Mouse (Mus musculus) right cerebral cortex, adult 18-20 months (tissue): ENCODE results near the gene Limch1.

Source experiments
- DNase-seq: peaks from one replicate; pipeline ENCODE4 v3.0.0; 2022; ENCODE audit warnings: mixed read lengths

Limch1 gene

DNA sequence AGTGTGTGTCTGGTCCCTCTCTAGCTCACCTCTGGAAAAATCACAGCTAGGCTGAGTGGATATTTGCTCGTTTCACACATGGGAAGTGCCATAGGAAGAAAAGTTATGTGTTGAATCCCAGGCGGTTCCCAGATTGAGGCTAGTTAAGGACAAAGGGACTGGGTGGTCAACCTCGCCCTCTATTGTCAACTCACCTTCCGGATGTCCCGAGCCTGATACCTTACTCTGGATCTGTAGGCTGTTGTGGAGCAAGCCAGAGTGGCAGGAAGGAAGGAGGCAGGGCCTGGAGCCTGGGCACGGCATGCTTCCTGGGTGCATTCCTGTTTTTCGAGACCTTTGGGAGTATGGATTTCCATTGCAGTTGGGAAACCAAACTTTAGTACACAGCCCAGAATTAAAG, 243.9 kb downstream of the Limch1 start:
- DNase-seq, result no peak

DNA sequence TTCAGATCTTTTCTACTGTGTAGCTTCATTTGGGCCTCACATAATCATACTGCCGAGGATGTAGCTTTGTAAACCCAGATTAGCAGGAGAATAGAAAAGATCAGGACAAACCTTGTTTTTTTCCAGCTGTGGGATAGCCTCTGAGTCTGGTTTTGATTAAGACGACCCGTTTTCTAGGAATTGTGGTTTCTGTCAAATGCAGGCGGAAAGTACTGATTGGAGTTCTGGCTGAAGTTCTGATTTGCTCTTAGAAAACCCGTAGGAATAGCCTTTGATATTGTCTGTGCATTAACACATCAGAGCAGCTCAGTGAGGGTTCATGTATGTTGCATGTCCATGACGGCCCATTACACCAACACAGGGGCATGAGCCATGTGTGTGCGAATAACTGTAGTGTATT, 246.8 kb downstream of the Limch1 start:
- no peak for DNase-seq

GRCm38 (mm10) chr5:66993076-66993475, 247.4 kb downstream of the Limch1 start:
- DNase-seq, result no peak

DNA sequence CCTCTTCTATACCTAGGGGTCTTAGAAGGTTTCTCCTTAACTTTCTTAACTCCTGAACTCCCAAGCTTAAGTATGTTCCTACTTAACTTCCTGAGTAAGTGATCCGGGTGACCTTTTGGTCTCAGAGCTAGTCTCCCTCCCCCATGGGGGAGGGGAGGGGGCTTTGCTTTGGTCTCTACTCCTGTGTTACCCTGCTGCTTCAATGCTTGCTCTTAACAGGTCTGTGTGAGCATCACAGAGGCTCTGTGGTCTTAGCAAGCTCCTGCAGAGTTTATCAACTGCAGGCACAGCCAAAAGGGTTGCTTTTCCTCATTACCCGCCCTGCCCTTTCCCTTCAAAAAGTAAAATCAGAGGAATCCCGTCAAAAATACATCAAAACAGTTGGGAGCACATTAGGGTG, 250.5 kb downstream of the Limch1 start:
- no peak for DNase-seq

GRCm38 (mm10) chr5:66996886-66997599, 251.4 kb downstream of the Limch1 start:
- peak; percentile 87 for DNase-seq

DNA sequence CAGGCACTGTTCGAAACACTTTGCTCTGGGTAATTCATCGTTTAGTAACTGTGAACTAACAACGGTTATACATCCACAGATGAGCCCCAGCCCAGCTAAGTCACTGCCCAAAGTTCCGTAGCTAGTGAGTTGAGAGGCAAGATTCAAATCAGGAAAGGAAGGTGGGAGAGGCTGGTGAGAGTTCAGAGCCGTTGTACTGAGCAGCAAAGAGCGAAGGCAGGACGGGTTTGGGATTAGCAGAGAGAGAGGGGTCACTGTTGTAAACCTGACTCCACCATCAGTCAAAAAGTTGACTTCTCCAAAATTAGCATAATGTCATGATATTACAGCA, 251.9 kb downstream of the Limch1 start:
- no peak for DNase-seq

- DNase-seq, result no peak
Observed at GRCm38 (mm10) chr5:66998341-66998740, 252.7 kb downstream of the Limch1 start.

DNA sequence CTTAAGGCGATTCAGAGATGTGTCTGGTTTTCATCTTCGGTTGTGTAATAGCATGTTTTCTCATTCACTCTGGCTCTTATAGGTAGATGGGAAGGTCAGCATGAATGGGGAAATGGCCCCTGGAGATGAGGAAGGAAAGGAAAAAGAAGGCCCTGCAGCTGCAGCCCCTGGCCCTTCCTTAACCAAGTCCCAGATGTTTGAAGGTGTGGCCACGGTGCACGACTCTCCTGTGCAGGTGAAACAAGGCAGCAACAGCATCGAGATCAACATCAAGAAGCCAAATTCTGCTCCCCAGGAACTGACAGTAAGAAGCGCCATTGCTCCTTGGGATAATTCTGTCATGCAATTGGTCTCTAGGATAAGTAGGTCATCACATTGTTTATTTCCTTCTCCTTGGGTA, 256.7 kb downstream of the Limch1 start:
- DNase-seq, result no peak

GRCm38 (mm10) chr5:67004619-67005018, 259.0 kb downstream of the Limch1 start:
- no peak for DNase-seq

- DNase-seq, result no peak
Observed at GRCm38 (mm10) chr5:67011043-67011870, 265.6 kb downstream of the Limch1 start.

- DNase-seq, result no peak
Observed at GRCm38 (mm10) chr5:67011985-67012384, 266.4 kb downstream of the Limch1 start.

GRCm38 (mm10) chr5:67013926-67014325, 268.3 kb downstream of the Limch1 start:
- DNase-seq, result no peak

- DNase-seq, result peak; percentile 72
Observed at GRCm38 (mm10) chr5:67016450-67016849, 270.8 kb downstream of the Limch1 start.

DNA sequence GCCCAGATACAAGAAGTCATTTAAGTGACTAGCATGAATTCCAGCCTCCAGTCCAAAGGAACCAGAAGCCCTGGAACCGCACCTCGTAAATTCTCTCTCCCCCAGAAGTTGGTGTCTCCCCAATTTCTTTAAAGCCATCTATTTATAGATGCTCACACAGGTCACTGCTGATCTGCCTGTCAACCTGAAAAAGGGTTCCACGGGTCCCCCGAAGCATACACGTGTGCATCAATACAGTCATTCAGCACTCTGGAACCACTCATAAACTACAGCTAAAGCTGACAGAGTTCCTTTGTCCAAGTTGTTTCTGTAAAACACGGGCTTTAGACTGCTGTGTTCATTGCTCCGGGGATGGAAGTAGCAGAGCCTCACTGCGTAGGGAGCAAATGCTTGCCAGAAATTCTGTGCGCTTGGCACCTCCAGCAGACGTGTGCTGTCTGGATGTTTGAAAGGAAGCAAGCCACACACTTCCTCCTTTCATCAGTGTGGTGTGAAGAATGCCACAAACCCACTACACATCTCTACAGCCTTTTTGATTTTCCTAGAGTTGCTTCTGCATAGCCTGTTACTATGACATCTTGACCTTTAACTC, 278.9 kb downstream of the Limch1 start:
- DNase-seq, result no peak

DNA sequence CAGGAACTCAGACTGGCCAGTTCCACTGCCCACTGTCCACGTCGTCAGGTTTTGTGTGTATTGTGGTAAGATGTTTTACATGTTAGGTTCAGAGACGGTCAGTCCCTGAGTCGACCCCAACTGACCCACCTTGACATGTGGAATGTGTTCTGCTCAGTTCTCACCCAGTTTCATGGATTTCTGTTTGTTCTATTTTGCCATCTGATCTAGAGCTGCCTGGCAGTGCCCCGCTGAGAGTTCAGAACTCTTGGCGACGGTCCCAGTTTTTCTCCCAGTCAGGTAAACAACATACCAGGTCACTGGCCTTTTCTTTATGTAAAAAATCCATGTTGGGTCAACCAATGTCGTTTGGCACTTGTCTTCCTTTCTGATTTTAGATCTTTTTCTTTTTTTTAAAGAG, 279.5 kb downstream of the Limch1 start:
- DNase-seq, result no peak

GRCm38 (mm10) chr5:67025581-67025980, 280.0 kb downstream of the Limch1 start:
- DNase-seq, result no peak

GRCm38 (mm10) chr5:67028786-67029185, 283.2 kb downstream of the Limch1 start:
- no peak for DNase-seq

DNA sequence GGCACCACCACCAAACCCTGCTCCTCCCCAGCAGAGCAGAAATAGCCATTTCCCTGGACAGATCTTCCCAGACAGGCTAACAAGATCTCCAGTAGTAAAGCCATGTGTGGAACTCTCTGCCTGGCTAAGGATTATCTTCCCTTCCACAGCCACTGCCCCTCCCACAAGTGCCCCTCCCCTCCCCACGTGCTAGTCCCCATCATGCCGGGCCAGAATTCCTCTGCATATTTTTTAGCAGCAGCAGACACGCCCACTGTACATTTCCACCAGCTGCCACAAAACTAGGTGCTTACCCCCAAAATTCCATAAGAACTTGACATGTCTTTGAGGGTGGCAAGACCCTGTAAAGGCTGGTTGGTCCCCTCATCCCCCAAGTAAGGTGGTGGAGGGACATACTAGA, 284.3 kb downstream of the Limch1 start:
- DNase-seq, result no peak

DNA sequence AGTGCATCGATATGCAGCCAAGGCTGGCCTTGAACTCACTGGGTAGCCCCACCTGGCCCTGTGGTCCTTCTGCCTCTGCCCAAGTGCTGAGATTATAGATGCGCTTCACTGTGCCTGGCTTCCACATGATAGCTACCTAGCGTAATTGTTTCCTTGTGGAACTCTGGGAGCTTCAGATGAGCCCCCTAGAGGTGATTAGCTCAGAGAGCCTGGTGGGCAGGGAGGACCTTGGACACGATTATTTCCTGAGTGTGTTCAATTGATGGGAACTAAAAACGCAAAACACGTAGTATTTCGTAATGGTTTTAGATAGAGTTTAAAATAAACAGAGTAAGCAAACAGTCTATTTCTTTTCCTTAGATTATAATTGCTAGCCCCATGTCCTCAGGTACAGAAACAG, 287.0 kb downstream of the Limch1 start:
- no peak for DNase-seq

DNA sequence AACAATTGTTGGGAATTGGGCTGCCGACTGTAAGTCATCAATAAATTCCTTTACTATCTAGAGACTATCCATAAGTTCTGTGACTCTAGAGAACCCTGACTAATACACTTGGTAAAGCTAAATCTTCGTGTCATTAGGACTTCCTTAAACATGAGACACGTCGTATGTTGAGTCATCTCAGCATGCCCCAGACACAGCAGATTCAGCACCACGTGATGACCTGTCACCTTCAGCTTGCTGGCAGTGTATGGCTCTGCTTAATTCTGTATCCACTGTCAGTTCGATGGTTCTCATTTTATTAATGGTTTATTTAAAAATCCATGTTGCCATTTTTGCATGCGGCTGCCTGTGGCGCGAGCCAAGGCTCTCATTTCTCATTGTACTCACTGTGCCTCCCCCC, 298.3 kb downstream of the Limch1 start:
- no peak for DNase-seq

DNA sequence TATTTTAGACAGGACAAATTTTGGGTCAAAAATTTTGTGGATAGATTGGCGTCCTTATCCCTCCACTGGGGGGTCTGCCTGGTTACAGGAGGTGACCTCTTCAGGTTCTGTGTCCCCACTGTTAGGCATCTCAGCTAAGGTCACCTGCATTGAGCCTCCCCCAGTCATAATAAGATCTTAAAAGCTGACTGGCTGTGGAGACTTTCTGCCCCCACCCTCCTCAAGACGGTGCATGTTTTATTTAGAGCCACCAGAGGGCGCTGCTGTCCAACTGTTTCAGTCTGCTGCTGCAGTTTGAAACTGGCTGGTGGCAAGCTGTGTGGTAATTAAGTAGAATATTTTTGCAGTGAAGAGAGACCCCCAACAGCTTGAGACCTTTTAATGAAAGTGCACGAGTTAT, 302.4 kb downstream of the Limch1 start:
- peak; percentile 39 for DNase-seq

DNA sequence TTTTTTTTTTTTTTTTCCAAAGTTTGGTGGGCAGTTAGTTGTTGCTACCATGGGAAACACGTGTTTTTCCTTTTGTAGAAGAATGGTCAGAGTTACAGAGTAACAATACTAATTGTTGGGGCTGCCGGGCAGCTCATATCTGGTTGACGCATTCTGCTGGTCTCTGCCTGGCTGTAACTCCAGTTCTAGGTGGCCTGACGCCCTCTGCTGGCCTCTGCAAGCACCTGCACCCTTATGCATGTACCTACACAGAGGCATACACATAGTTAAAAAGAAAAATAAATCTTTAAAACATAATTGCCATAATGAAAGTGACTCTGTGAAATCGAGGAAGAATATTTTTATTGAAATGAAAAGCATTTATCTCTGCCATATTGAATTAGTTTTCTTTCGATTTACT, 312.2 kb downstream of the Limch1 start:
- DNase-seq, result no peak

DNA sequence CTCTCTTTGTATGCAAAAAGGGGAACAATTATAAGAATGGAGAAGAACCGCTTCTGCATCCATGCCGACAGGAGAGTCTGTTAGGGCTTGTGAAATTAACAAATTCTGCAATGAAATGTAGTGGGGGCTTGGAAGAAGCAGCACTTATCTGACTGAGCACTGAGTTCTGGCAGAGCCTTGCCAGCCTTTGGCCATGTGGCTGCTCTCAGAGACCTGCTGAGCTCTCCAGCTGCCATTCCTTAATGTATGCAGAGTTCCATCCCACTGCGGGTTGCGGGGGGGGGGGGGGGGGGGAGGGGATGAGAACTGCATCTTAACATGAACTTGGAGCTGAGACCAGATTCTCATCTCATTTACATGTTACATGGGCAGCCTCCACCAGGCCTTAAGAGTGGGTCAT, 314.9 kb downstream of the Limch1 start:
- no peak for DNase-seq

GRCm38 (mm10) chr5:67063596-67063995, 318.0 kb downstream of the Limch1 start:
- DNase-seq, result no peak
